Mouse (Mus musculus): ENCODE results near the gene Flot2.
"Not testable (repeated sequence)": the region's sequence is repeated elsewhere in the genome, so short reads cannot be mapped to it uniquely, and the experiment has no call there.

The Flot2 gene

GRCm38 (mm10) chr11:78037831-78038752 is at the start of gene Flot2:
Flot2 (plus strand) TSS chr11:78037931.
- peak; percentile 48 for DNase-seq

DNA sequence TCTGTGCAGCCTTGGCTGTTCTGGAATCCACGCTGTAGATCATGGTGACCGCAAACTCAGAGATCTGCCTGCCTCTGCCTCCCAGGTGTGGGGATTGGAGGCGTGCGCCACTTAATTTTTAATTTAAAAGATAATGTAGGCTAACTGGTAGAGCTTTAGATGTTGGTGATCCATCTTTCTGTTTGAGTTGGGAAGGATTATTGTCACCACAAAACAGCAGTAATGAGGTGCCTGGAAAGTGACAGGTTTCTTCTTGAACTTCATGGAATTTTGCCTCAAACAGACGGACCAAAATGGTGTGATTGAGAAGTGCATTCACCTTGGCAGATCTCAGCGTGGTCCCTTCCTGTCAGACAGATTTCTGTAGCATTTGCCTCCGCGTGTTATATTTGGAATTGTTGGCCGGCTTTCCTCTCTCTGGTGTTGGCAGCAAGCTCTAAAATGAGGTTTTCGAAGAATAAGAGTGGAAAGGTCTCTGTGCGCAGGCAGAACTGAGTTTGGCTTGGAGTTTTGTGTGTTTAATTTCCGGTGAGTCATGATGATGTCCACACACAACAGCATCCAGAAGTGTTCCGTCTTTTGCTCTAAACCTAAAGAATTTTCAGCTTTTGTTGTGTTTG is 48.5 kb upstream of the Flot2 start:
- DNase-seq, result peak; percentile 44

- DNase-seq, result no peak
Measured at GRCm38 (mm10) chr11:77995556-77995955, 42.2 kb upstream of the Flot2 start.

DNA sequence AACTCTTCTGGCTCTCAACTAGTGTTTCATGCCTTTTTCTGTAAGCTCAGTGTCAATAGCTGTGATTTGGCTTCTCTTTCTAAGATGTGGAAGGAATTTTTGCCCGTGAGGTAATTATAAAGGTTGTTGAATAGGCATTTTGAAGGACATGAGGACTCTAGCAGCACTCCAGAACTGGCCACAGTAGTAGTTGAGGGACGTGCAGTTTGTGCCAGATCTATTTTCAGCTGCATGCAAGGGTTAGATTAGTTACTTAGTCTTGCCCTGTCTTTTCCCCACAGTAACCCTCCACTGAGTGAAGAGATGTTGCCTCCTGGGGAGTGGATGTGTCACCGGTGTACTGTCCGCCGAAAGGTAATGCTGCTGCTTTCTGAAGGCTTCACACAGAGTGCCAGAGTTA is 31.3 kb upstream of the Flot2 start:
- no peak for DNase-seq

DNA sequence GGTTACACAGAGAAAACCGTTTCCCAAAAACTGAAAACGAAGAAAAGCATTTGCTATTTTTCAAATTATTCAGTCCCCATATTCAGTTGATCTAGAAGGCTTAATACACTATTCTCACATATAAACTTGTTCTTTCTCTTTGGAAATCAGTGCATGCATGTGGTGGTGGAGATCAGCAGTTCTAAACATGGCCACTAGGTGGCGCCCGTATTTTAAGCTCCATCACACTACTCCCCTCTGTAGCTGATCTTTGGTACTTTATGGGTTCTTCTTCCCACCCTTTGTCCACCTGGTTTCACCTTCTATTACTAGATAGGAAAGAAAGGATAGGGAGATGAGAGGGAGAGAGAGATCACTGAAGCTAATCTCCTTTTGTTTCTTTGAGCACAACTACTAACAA is 18.1 kb upstream of the Flot2 start:
- peak; percentile 75 for DNase-seq

- DNase-seq, result no peak
Measured at GRCm38 (mm10) chr11:78023607-78024006, 14.1 kb upstream of the Flot2 start.

- DNase-seq, result no peak
Measured at GRCm38 (mm10) chr11:78029240-78029639, 8.5 kb upstream of the Flot2 start.

- no peak for DNase-seq
Measured at GRCm38 (mm10) chr11:78030600-78030999, 7.1 kb upstream of the Flot2 start.

DNA sequence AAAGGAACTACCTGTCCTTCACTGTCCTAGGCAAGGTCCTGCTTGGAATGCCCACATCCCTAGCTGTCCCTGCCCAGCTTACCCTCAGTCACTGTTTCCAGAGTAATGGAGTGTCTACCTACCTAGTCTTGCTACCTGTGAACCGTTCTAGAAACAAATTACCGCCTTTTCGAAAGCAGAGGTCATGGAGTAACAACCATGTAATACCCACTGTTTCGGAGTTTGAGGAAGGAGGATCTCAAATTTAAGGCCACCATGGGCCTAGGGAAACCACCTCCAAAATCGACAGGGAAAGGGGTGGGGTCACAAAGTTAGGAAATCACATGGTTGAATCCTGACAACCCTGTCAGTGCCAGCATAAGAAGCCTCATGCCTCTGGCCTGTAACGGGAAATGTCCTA is 6.3 kb upstream of the Flot2 start:
- no peak for DNase-seq

- DNase-seq, result peak; percentile 94
Measured at GRCm38 (mm10) chr11:78031947-78032808, 5.6 kb upstream of the Flot2 start, which contains the start of gene Dhrs13. Dhrs13 (plus strand) TSS chr11:78032280.

DNA sequence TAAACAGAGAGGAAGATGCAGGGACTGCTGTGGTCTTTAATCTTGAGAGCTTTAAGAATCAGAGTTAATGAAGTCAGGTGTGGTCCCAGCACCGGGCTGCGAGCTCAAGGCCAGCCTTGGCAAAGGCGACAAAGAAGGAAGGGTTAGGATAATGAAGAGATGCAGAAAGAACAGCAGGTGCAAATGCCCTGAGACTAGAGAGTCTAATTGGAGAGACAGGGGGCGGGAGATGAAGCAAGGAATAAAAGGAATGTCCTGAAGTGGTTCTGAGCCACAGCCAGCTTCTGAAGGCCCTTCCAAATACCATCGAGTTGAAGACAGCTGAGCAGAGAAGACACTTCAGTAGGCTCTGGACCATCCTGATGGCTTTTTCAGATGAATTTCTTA is 4.9 kb upstream of the Flot2 start:
- DNase-seq, result no peak

- DNase-seq, result no peak
Measured at GRCm38 (mm10) chr11:78033931-78034617, 3.7 kb upstream of the Flot2 start.

DNA sequence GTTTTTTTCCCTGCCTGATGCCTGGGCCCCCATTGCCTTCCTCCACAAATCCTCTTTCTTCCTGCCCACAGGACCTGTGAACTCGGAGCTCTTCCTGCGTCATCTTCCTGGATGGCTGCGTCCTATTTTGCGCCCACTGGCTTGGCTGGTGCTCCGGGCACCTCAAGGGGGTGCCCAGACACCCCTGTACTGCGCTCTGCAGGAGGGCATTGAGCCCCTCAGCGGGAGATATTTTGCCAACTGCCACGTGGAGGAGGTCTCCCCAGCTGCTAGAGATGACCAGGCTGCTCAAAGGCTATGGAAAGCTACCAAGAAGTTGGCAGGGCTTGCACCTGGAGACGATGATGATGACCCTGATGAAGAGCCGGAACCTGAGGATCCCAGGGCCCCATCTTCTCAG is 940 bp upstream of the Flot2 start:
- DNase-seq, result no peak

- DNase-seq, result no peak
Measured at GRCm38 (mm10) chr11:78040878-78041277, 3.1 kb downstream of the Flot2 start.

DNA sequence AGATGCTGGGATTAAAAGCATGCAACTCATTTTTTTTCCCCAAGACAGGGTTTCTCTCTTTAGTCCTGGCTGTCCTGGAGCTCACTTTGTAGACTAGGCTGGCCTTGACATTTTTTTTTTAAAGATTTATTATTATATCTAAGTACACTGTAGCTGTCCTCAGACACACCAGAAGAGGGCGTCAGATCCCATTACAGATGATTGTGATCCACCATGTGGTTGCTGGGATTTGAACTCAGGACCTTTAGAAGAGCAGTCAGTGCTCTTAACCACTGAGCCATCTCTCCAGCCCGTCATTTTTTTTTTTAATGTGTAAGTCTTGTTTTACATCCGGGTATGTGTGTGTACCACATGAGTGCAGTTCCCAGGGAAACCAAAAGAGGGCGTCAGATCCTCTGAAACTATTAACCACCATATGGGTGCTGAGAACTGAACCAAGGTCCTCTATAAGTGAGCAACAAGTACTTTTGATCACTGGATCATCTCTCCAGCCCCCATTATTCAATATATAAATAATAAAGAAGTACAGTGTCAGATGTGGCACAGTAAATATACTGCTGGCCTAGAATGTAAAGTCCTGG is 4.6 kb downstream of the Flot2 start:
- not testable (repeated sequence) for DNase-seq

DNA sequence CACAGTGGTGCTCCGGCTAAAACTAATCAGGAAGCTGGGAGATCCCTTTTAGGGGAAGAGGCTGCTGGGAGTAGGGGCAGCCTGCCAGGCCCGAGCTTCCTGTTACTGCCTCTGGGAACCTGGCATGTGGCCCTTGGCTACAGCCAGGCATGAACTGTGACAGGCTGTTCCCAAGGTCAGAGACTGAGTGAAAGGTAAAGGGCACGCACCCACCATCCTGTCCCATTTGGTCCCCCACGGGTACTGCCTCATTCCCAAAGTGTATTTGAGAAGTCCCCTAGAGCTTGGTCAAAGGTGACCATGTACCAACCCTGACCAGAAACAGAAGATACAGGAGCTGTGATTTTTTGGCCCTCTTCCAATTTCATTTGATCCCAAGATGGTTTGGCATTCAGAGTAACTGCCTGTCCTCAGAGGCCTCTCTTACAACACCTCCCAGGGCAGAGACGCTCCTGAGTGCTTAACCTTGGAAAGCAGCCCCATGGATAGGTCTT is 7.1 kb downstream of the Flot2 start:
- DNase-seq, result peak; percentile 84

- DNase-seq, result not testable (repeated sequence)
Measured at GRCm38 (mm10) chr11:78048637-78049036, 10.9 kb downstream of the Flot2 start.

DNA sequence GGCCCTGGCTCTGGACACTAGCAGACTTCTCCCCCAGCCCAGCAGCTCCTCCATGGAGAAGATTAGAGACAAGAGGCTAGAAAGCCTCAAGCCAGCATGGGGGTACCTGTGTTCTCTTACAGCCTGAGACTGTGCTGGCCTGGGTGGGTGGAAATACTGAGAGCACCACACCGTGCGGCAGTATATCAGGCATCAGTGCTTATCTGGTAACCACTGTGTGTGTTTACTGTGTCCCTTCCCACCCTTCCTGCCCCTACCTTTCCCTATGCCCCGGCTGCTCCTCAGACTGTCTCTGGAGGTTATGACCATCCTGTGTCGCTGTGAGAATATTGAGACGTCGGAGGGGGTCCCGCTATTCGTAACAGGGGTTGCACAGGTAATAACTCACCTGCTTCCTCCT is 15.3 kb downstream of the Flot2 start:
- DNase-seq, result no peak

- no peak for DNase-seq
Measured at GRCm38 (mm10) chr11:78056946-78057345, 19.2 kb downstream of the Flot2 start.

GRCm38 (mm10) chr11:78059833-78060757 is 22.4 kb downstream of the Flot2 start:
- peak; percentile 46 for DNase-seq

DNA sequence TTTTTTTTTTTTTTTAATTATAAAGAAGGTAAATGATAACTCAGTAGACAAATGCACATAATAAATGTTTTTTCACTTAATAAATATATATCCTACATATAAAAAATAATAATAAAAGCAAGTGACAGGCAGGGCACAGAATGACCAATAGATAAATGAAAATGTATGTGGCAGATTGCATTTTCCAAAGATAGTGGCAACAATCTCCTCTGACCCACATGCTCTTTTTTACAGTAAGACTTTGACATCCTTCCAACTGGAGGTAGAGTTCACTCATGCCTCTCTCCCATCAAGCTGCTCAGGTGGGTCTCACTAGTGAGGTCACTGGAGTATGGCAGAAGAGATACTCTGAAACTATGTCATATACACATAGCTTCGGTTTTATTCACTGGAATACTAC is 24.8 kb downstream of the Flot2 start:
- DNase-seq, result no peak
